Mouse (Mus musculus) CD8-positive naive resting alpha-beta T cell, adult 57 days (primary cell): ENCODE data around the gene Olfr10. TPM values are rescaled to one million over a fixed set of nuclear protein-coding genes. Genes with fewer than 3 reads are reported as not detected.

ENCODE experiments used
- total RNA-seq: library from RNA; stranded (reverse); gene quantifications from one replicate; pipeline ENCODE4 v1.2.4, GENCODE M21; 2023

Olfr10 gene
- total RNA-seq, result not detected

DNA sequence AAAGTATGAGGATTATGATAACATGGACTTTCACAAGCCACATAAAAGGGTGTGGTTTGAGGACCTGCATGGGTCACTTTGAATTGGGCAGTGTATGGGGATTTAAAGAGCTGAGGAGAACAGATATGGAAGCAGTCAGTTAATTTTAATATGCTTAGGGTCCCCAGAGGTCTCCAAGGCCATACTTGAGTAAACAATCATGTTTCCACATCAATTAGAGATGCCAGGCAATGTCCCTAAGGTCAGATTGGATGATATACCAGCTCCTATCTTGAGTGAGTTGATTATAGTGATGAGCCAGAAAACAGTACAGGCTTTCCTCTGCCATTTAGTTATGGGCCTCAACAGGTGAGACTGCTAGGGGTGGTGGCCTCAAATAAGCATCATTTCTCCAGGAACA, at the start of gene Olfr10:
TSS of gene Olfr10 (plus strand) at position 301 of the 400 bp plus-strand sequence.

DNA sequence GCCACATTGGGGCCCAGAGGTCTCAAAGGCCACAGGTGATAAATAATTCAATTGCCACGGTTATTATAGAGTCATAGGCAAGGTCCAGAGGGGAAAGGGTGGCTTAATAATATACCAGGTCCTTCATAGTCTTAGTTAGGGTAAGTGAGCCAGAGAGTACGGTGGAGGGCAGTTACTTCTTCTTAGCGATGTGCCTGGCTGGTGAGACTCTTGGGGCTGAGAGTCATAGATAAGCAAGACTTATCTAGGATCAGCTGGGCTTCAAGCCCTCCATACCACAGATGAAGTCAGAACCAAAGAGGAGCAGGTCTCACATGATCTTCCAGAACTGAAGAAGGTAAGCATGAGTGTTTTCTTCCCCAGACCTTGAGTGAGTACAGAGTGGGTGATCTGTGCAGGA, 26.3 kb upstream of the Olfr10 start, which contains the start of gene Olfr1393:
TSS of gene Olfr1393 (plus strand) at position 83 of the 400 bp plus-strand sequence.

GRCm38 (mm10) chr11:49284982-49285381, 19.6 kb upstream of the Olfr10 start, which contains the start of gene Olfr1392:
Olfr1392 (plus strand) TSS chr11:49285282.

GRCm38 (mm10) chr11:49322442-49322841, 17.9 kb downstream of the Olfr10 start, which contains the start of gene Olfr1391:
Olfr1391 (plus strand) TSS chr11:49322742.

GRCm38 (mm10) chr11:49334888-49335287, 30.3 kb downstream of the Olfr10 start, which contains the start of gene Olfr1390:
Olfr1390 (plus strand) TSS chr11:49335188.

Other genes starting within 250 kb of the Olfr10 start
- gene Tgtp2, start 240.5 kb upstream of the Olfr10 start, total RNA-seq, result 86.7 TPM
- gene Ifi47, start 228.2 kb upstream of the Olfr10 start, total RNA-seq, result 138 TPM
- not detected for gene Olfr1396, start 189.9 kb upstream of the Olfr10 start, total RNA-seq
- gene Olfr1395, start 162.5 kb upstream of the Olfr10 start, total RNA-seq, result not detected
- not detected for gene Olfr1394, start 150.4 kb upstream of the Olfr10 start, total RNA-seq
- gene Btnl9, start 117.6 kb upstream of the Olfr10 start, total RNA-seq, result not detected
- gene Zfp62, start 101.4 kb upstream of the Olfr10 start, total RNA-seq, result 85.6 TPM
- 45.5 TPM for gene Mgat1, start 60.5 kb upstream of the Olfr10 start, total RNA-seq
- gene Olfr1393, start 26.4 kb upstream of the Olfr10 start, total RNA-seq, result not detected
- not detected for gene Olfr1392, start 19.5 kb upstream of the Olfr10 start, total RNA-seq
- not detected for gene Olfr1391, start 18.0 kb downstream of the Olfr10 start, total RNA-seq
- gene Olfr1390, start 30.4 kb downstream of the Olfr10 start, total RNA-seq, result not detected
- gene Olfr1389, start 118.3 kb downstream of the Olfr10 start, total RNA-seq, result not detected
- gene Olfr1388, start 131.9 kb downstream of the Olfr10 start, total RNA-seq, result not detected
- gene Olfr1387, start 150.6 kb downstream of the Olfr10 start, total RNA-seq, result not detected
- not detected for gene Olfr1386, start 160.3 kb downstream of the Olfr10 start, total RNA-seq
- not detected for gene Olfr1385, start 184.3 kb downstream of the Olfr10 start, total RNA-seq
- not detected for gene Olfr1384, start 202.0 kb downstream of the Olfr10 start, total RNA-seq
- not detected for gene Olfr1383, start 214.9 kb downstream of the Olfr10 start, total RNA-seq
- not detected for gene Olfr1382, start 223.5 kb downstream of the Olfr10 start, total RNA-seq
- not detected for gene Olfr1381, start 238.7 kb downstream of the Olfr10 start, total RNA-seq